Comparison of ENCODE assay signal across 8 mouse cellular contexts in genomic region chr5:28167611-28168252, GRCm38 (mm10). TPM values are rescaled to one million over a fixed set of nuclear protein-coding genes. Genes with fewer than 3 reads are reported as not detected.
DNase-seq lines count a peak whose midpoint lies in the region; ATAC-seq and TF ChIP-seq lines count a peak whose summit lies in the region.

No protein-coding gene starts in this region.

- DNase-seq in CD4-positive, CD25-positive, alpha-beta regulatory T cell, adult 2 months (ENCODE audit: low read depth, low spot score): peak; percentile 12
- peak; percentile 11 for DNase-seq in lung, adult 2 months
- no peak for DNase-seq in lung, postnatal 25 days (ENCODE audit: low spot score)
- DNase-seq in neural tube, embryonic 10.5 days (ENCODE audit: extremely low spot score, low spot score): peak; percentile 64
- DNase-seq in adrenal gland, adult 2 months: no peak

- TF ChIP-seq POLR2A in lung, adult 2 months (IDR thresholded peaks at IDR 0.05; ENCODE audit: borderline replicate concordance, extremely low read depth, low read depth, low read length): no peak

- no peak overlapping the region for H3K9ac ChIP-seq in intestine, embryonic 15.5 days

- H3K4me2 ChIP-seq in intestine, embryonic 15.5 days (replicated peaks): peak overlapping the region; percentile 35

- no peaks in the 10 kb centered on the region for H3K36me3 ChIP-seq in intestine, embryonic 15.5 days

- H3K4me3 ChIP-seq in lung, adult 2 months (replicated peaks; ENCODE audit: extremely low read depth, low read depth, low read length): peak overlapping the region; percentile 8
- H3K4me3 ChIP-seq in intestine, embryonic 15.5 days (replicated peaks): 0 out of 2 replicates have a peak overlapping the region, but pooled peaks have one; percentile 9

- no peak for ATAC-seq in CD4-positive, CD25-positive, alpha-beta regulatory T cell, adult 4 months
- no peak for ATAC-seq in intestine, embryonic 15.5 days
- ATAC-seq in inflammation-experienced regulatory T-cells, adult 6 months: no peak

- peaks cover 3% of the 10 kb centered on the region; the same call in 1 of the 2 replicates for H3K4me1 ChIP-seq in lung, adult 2 months (ENCODE audit: control insufficient read depth, insufficient read depth, low read length)
- peaks cover 27% of the 10 kb centered on the region for H3K4me1 ChIP-seq in intestine, embryonic 15.5 days (replicated peaks)

- H3K27ac ChIP-seq in intestine, embryonic 15.5 days: no peak overlapping the region

- TF ChIP-seq CTCF in lung, adult 2 months (IDR thresholded peaks at IDR 0.05; ENCODE audit: insufficient read depth, low read length): no peak

- H3K27me3 ChIP-seq in intestine, embryonic 15.5 days (replicated peaks): peaks cover 90% of the 10 kb centered on the region

- WGBS in lung, adult 2 months: 4% methylated on average over 29 of the region's 29 CpGs
- under 1% methylated on average over 29 of the region's 29 CpGs for WGBS in intestine, embryonic 15.5 days

- H3K9me3 ChIP-seq in intestine, embryonic 15.5 days: no peaks in the 10 kb centered on the region

RNA-seq across cellular contexts. Expression of gene En2, which starts 2.2 kb away (rescaled TPM):
- not detected for polyA plus RNA-seq in CD4-positive, CD25-positive, alpha-beta regulatory T cell, adult 4 months (2017; shearing (Covaris generic))
- not detected in 2 replicates for polyA plus RNA-seq in lung, adult 2 months (2012; rRNA removed)
- polyA plus RNA-seq in intestine, embryonic 15.5 days (2015; fragmentation: Nextera tagmentation; extraction: Ambion mirVana): not detected in 2 replicates
- polyA plus RNA-seq in inflammation-experienced regulatory T-cells, adult 6 months (2017; shearing (Covaris generic)): not detected
- total RNA-seq in adrenal gland, adult 2 months (2021): under 1 TPM; 0.07 to 0.17 TPM
- 0.12 and 0.19 TPM in 2 replicates for polyA plus RNA-seq in adrenal gland, adult 2 months (2012; rRNA removed)

Comparison
In these comparisons a context has a peak if more than half of its experiments do, and no peak if none do; other contexts are left out.
1. DNase-seq: peak in CD4-positive, CD25-positive, alpha-beta regulatory T cell, adult 2 months (single experiment), lung, adult 2 months (single experiment) and neural tube, embryonic 10.5 days (single experiment); none in lung, postnatal 25 days (single experiment) and adrenal gland, adult 2 months (single experiment).